Mouse (Mus musculus): Measurements from ENCODE around the gene Skap1.

GRCm38 (mm10) chr11:96796081-96796480, 331.7 kb downstream of the Skap1 start:
- no peak for TF ChIP-seq GATA1 (IDR thresholded peaks at IDR 0.05; ENCODE audit: borderline replicate concordance, low read length)
- no peak for TF ChIP-seq FLI1 (IDR thresholded peaks at IDR 0.05; ENCODE audit: low read length)

All from megakaryocyte, embryonic 14.5 days (primary cell).